14 mouse cellular contexts compared by ENCODE assay signal in genomic region chr1:63430668-63431067, GRCm38 (mm10). TPM values are rescaled to one million over a fixed set of nuclear protein-coding genes. Genes with fewer than 3 reads are reported as not detected.
DNase-seq lines count a peak whose midpoint lies in the region; ATAC-seq and TF ChIP-seq lines count a peak whose summit lies in the region.
"Had no signal": no experiment of that assay in that cellular context is flagged by ENCODE, and none has a peak within 500 bp of the region (broad histone marks: within the 10 kb centered on the region; RNA-seq: fewer than 3 reads in every experiment).

No protein-coding gene starts in this region.

- WGBS in lung, postnatal 0 days = 56% methylated on average over 6 of the region's 6 CpGs
- WGBS in forebrain, embryonic 16.5 days = 74% methylated on average over 6 of the region's 6 CpGs

- H3K9ac ChIP-seq in lung, postnatal 0 days (replicated peaks; ENCODE audit: low read depth) = no peak overlapping the region
- H3K9ac ChIP-seq in forebrain, embryonic 16.5 days (replicated peaks; ENCODE audit: low read depth, low read length) = no peak overlapping the region
- H3K9ac ChIP-seq: hindbrain, embryonic 14.5 days; liver, embryonic 14.5 days had no signal

- peak; percentile 73 for ATAC-seq in lung, postnatal 0 days
- ATAC-seq in forebrain, embryonic 16.5 days = no peak
- ATAC-seq: CD4-positive, CD25-positive, alpha-beta regulatory T cell, adult 4 months had no signal

- TF ChIP-seq CTCF in left cerebral cortex, adult 2 months (IDR thresholded peaks at IDR 0.05) = no peak
- TF ChIP-seq CTCF in lung, postnatal 0 days (IDR thresholded peaks at IDR 0.05) = no peak

- DNase-seq in left cerebral cortex, postnatal 4 days = peak; percentile 46
- DNase-seq in left cerebral cortex, adult 2 months (ENCODE audit: extremely low spot score in 1 of 2, low spot score in 2 of 2) = no peak
- DNase-seq in cerebellum, adult 11-12 months = peak; percentile 79
- peak; percentile 80 to 82 for DNase-seq in cerebellum, postnatal 14 days
- DNase-seq in lung, postnatal 0 days (ENCODE audit: low spot score) = peak; percentile 14
- no peak for DNase-seq in layer of hippocampus, adult 11-12 months (ENCODE audit: low spot score)
- no peak for DNase-seq in embryo, embryonic 10 days (ENCODE audit: low spot score)
- DNase-seq: kidney, adult 11 months; retina, postnatal 1 day had no signal

- intact Hi-C loops in left cerebral cortex, postnatal 4 days (cut with DNase I) = no loop called here
- intact Hi-C loops in left cerebral cortex, adult 2 months (cut with DNase I) = no loop called here

- H3K4me1 ChIP-seq in lung, postnatal 0 days (ENCODE audit: insufficient read depth, low read depth, low read length) = no peaks in the 10 kb centered on the region
- H3K4me1 ChIP-seq in forebrain, embryonic 16.5 days (replicated peaks; ENCODE audit: control insufficient read depth, insufficient read depth, low read length) = no peaks in the 10 kb centered on the region; the same call in 1 of the 2 replicates

- TF ChIP-seq EP300 in lung, postnatal 0 days (IDR thresholded peaks at IDR 0.05) = 0 out of 2 replicates have a peak, but pooled peaks have one; percentile 8

- no peak overlapping the region for H3K4me3 ChIP-seq in left cerebral cortex, adult 2 months
- no peak overlapping the region for H3K4me3 ChIP-seq in lung, postnatal 0 days (ENCODE audit: low read depth, low read length)
- H3K4me3 ChIP-seq in forebrain, embryonic 16.5 days (replicated peaks; ENCODE audit: low read length) = no peak overlapping the region
- H3K4me3 ChIP-seq: embryonic facial prominence, embryonic 10.5 days had no signal

- no peaks in the 10 kb centered on the region for H3K36me3 ChIP-seq in lung, postnatal 0 days (ENCODE audit: insufficient read depth, low read length)
- no peaks in the 10 kb centered on the region for H3K36me3 ChIP-seq in forebrain, embryonic 16.5 days (ENCODE audit: control insufficient read depth, insufficient read depth)
- H3K36me3 ChIP-seq: embryonic facial prominence, embryonic 10.5 days had no signal

- H3K4me2 ChIP-seq in lung, postnatal 0 days (replicated peaks; ENCODE audit: low read depth, low read length) = no peak overlapping the region
- no peak overlapping the region for H3K4me2 ChIP-seq in forebrain, embryonic 16.5 days (ENCODE audit: low read length)
- H3K4me2 ChIP-seq: hindbrain, embryonic 14.5 days had no signal

- H3K27me3 ChIP-seq in lung, postnatal 0 days (replicated peaks; ENCODE audit: insufficient read depth, low read length) = no peaks in the 10 kb centered on the region
- H3K27me3 ChIP-seq in forebrain, embryonic 16.5 days (replicated peaks; ENCODE audit: control insufficient read depth, insufficient read depth, low read length) = no peaks in the 10 kb centered on the region

- no peak overlapping the region for H3K27ac ChIP-seq in left cerebral cortex, adult 2 months
- H3K27ac ChIP-seq in lung, postnatal 0 days (ENCODE audit: low read length) = no peak overlapping the region
- H3K27ac ChIP-seq in forebrain, embryonic 16.5 days (ENCODE audit: low read length) = no peak overlapping the region
- H3K27ac ChIP-seq: embryonic facial prominence, embryonic 10.5 days; hindbrain, embryonic 14.5 days; liver, embryonic 14.5 days had no signal

- no peaks in the 10 kb centered on the region for H3K9me3 ChIP-seq in lung, postnatal 0 days (ENCODE audit: low read length)
- no peaks in the 10 kb centered on the region for H3K9me3 ChIP-seq in forebrain, embryonic 16.5 days (ENCODE audit: control insufficient read depth, low read length)
- H3K9me3 ChIP-seq: embryonic facial prominence, embryonic 10.5 days had no signal

RNA-seq across cellular contexts. Expression of gene Adam23, which starts 15.0 kb away (rescaled TPM):
- total RNA-seq in left cerebral cortex, postnatal 4 days (2021) = 100 to 1,000 TPM; 130 to 142 TPM
- 100 to 1,000 TPM; 146 to 155 TPM for total RNA-seq in left cerebral cortex, adult 2 months (2021)
- 3.5 and 4.6 TPM in 2 replicates for polyA plus RNA-seq in lung, postnatal 0 days (2015; fragmentation: Nextera tagmentation; extraction: Ambion mirVana)
- polyA plus RNA-seq in forebrain, embryonic 16.5 days (2015; fragmentation: Nextera tagmentation; extraction: Ambion mirVana) = 8.0 and 12.1 TPM in 2 replicates

Comparison
In these comparisons a context has a peak if more than half of its experiments do, and no peak if none do; other contexts are left out.
1. DNase-seq: peak in left cerebral cortex, postnatal 4 days (single experiment), cerebellum, adult 11-12 months (single experiment), cerebellum, postnatal 14 days (2 of 2) and lung, postnatal 0 days (single experiment); none in left cerebral cortex, adult 2 months (0 of 2), layer of hippocampus, adult 11-12 months (single experiment) and embryo, embryonic 10 days (single experiment).